Mouse (Mus musculus) MEL (cell line): ENCODE data around the gene Ocrl.

Source experiments
- CHD2 ChIP-seq: IDR thresholded peaks from 2 replicates; pipeline ENCODE4 v1.6.1; 2011; ENCODE audit warnings: low read length, improper control_type of control experiment
- CTCF ChIP-seq, 3 experiments: IDR thresholded peaks in 2 of 3; conservative IDR thresholded peaks in 1 of 3; 2 replicates each; pipeline ENCODE4 v1.5.1; 2011 to 2012; ENCODE audit warnings: low read length in 3 of 3, low read depth in 2 of 3, mild to moderate bottlenecking in 2 of 3, improper control_type of control experiment in 1 of 3, inconsistent platforms in 1 of 3, mixed read lengths in 1 of 3, moderate library complexity in 1 of 3; ENCODE audit not compliant: control insufficient read depth in 1 of 3, insufficient read depth in 1 of 3, poor library complexity in 1 of 3, severe bottlenecking in 1 of 3
- EP300 ChIP-seq, 2 experiments: IDR thresholded peaks; 2 replicates each; pipeline ENCODE4 v1.6.1; 2011; ENCODE audit warnings: improper control_type of control experiment in 2 of 2, low read length in 2 of 2, low read depth in 1 of 2, mild to moderate bottlenecking in 1 of 2
- GATA1 ChIP-seq: IDR thresholded peaks from 2 replicates; pipeline ENCODE4 v1.6.1; 2011; ENCODE audit warnings: low read depth, low read length, improper control_type of control experiment
- POLR2A ChIP-seq, 2 experiments: IDR thresholded peaks; 2 replicates each; pipeline ENCODE4 v1.6.1; 2011 to 2012; ENCODE audit warnings: low read length in 2 of 2, mild to moderate bottlenecking in 2 of 2, control low read depth in 1 of 2, improper control_type of control experiment in 1 of 2, low read depth in 1 of 2, moderate library complexity in 1 of 2; ENCODE audit not compliant: control insufficient read depth in 1 of 2, insufficient read depth in 1 of 2, poor library complexity in 1 of 2

- TF ChIP-seq EP300 (IDR thresholded peaks at IDR 0.05; ENCODE audit: low read depth in 1 of 2, low read length in 2 of 2) (no peak), CTCF (IDR thresholded peaks at IDR 0.05 in 2 of 3, conservative IDR thresholded peaks at IDR 0.05 in 1 of 3; ENCODE audit: control insufficient read depth in 1 of 3, insufficient read depth in 1 of 3, low read depth in 2 of 3, low read length in 3 of 3, poor library complexity in 1 of 3, severe bottlenecking in 1 of 3) (peak; percentile 54 to 73 (median 62)), CHD2 (no peak), GATA1 (no peak), POLR2A (IDR thresholded peaks at IDR 0.05; ENCODE audit: control insufficient read depth in 1 of 2, insufficient read depth in 1 of 2, low read depth in 1 of 2, low read length in 2 of 2, poor library complexity in 1 of 2) (no peak)
Observed at GRCm38 (mm10) chrX:47992606-47993005, 80.4 kb downstream of the Ocrl start.
